Mouse (Mus musculus) stomach, postnatal 0 days (tissue): ENCODE measurements around the gene Map3k12.
A peak's percentile ranks its signal among the peaks of the same experiment; 100 is the strongest.

Source experiments
- CTCF ChIP-seq: IDR thresholded peaks from 2 replicates; pipeline ENCODE4 v1.5.1; 2016; ENCODE audit warnings: antibody characterized with exemption, low read depth, mild to moderate bottlenecking, moderate library complexity
- EP300 ChIP-seq: optimal IDR thresholded peaks from 2 replicates; pipeline ENCODE3; 2016; ENCODE audit warnings: antibody characterized with exemption

DNA sequence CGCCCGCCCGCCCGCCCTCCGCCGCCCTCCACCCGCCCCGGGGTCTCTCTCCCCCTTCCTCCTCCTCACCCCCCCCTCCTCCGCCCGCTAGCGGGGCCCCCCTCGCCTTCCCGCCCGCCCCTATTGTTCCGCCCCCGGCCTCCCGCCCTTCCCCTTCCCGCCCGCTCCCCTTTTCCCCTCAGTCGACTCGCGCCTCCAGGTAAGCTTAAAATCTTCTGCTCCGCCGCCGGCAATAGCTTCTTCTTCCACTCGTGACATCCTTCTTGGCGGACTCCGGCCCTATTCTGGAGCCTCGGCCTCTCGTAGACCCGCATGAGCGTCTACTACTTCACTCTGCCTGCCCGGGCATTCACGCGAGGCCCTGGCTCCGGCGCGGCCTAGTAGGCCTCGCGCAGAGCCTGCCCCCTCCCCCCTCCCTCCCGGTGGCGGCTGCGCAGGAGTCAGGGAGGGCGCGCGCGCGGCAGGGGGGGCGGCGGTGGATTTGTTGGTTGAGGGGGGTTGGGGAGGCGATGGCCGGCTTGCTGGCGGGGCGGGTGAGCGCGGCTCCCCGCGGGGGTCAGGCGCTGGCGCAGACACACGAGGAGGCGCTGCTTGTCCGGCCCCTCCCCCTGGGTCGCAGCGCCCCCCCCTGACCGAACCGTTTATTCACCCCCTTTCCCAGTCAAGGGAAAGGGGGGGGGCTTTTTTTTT is 46.1 kb downstream of the Map3k12 start:
- TF ChIP-seq EP300: no peak
- 0 out of 2 replicates have a peak, but pooled peaks have one; percentile 31 for TF ChIP-seq CTCF
